Mouse (Mus musculus): Measurements from ENCODE around the gene Tspan5. TPM values are rescaled to one million over a fixed set of nuclear protein-coding genes. Genes with fewer than 3 reads are reported as not detected.
A peak's percentile ranks its signal among the peaks of the same experiment; 100 is the strongest.

The Tspan5 gene
- total and polyA plus RNA-seq, 3 experiments, result 28.1 to 35.1 TPM; not detected in 1

GRCm38 (mm10) chr3:138754328-138754727 lies 12.3 kb downstream of the Tspan5 start:
- H3K4me3 ChIP-seq (ENCODE audit: control insufficient read depth in 1 of 2, insufficient read depth in 1 of 2, low read depth in 2 of 2, low read length in 2 of 2), result no peak overlapping the region
- H3K9me3 ChIP-seq (replicated peaks; ENCODE audit: insufficient read depth, low read length), result no peaks in the 10 kb centered on the region
- peaks cover 5 to 43% of the 10 kb centered on the region in 2 experiments for H3K4me1 ChIP-seq (ENCODE audit: control insufficient read depth in 1 of 2, insufficient read depth in 2 of 2, low read length in 2 of 2)
- DNase-seq (ENCODE audit: low read depth, low spot score), result no peak
- no peak overlapping the region for H3K27ac ChIP-seq (ENCODE audit: control insufficient read depth, low read depth, low read length)
- H3K27me3 ChIP-seq (ENCODE audit: control insufficient read depth in 1 of 2, insufficient read depth in 2 of 2, low read length in 2 of 2), result no peaks in the 10 kb centered on the region
- H3K9ac ChIP-seq (ENCODE audit: control insufficient read depth, low read depth, low read length, poor library complexity, severe bottlenecking), result no peak overlapping the region
- peaks cover 58% of the 10 kb centered on the region for H3K79me2 ChIP-seq (ENCODE audit: control insufficient read depth, insufficient read depth, low read length, poor library complexity)
- H3K36me3 ChIP-seq (ENCODE audit: control insufficient read depth in 1 of 2, insufficient read depth in 2 of 2, low read length in 2 of 2), result peaks cover 0 to 33% of the 10 kb centered on the region in 2 experiments; a peak in 2 of 4 replicates
- no peak for TF ChIP-seq EP300 (IDR thresholded peaks at IDR 0.05; ENCODE audit: low read depth in 1 of 2, low read length in 2 of 2)

- Histone ChIP-seq H3K9me3 (replicated peaks; ENCODE audit: insufficient read depth, low read length) (no peaks in the 10 kb centered on the region), H3K4me1 (ENCODE audit: control insufficient read depth in 1 of 2, insufficient read depth in 2 of 2, low read length in 2 of 2) (peaks cover 4 to 25% of the 10 kb centered on the region in 2 experiments), H3K9ac (ENCODE audit: control insufficient read depth, low read depth, low read length, poor library complexity, severe bottlenecking) (no peak overlapping the region), H3K4me3 (ENCODE audit: control insufficient read depth in 1 of 2, insufficient read depth in 1 of 2, low read depth in 2 of 2, low read length in 2 of 2) (no peak overlapping the region), H3K36me3 (ENCODE audit: control insufficient read depth in 1 of 2, insufficient read depth in 2 of 2, low read length in 2 of 2) (peaks cover 1 to 21% of the 10 kb centered on the region in 2 experiments; a peak in 3 of 4 replicates), H3K27me3 (ENCODE audit: control insufficient read depth in 1 of 2, insufficient read depth in 2 of 2, low read length in 2 of 2) (no peaks in the 10 kb centered on the region), H3K79me2 (ENCODE audit: control insufficient read depth, insufficient read depth, low read length, poor library complexity) (peaks cover 47% of the 10 kb centered on the region), H3K27ac (ENCODE audit: control insufficient read depth, low read depth, low read length) (no peak overlapping the region)
- TF ChIP-seq CTCF (IDR thresholded peaks at IDR 0.05 in 2 of 3, conservative IDR thresholded peaks at IDR 0.05 in 1 of 3; ENCODE audit: control insufficient read depth in 1 of 3, insufficient read depth in 1 of 3, low read depth in 2 of 3, low read length in 3 of 3, poor library complexity in 1 of 3, severe bottlenecking in 1 of 3), result no peak
- TF ChIP-seq ZNF384 (IDR thresholded peaks at IDR 0.05; ENCODE audit: low read depth, low read length), result peak; percentile 73
- TF ChIP-seq EP300 (IDR thresholded peaks at IDR 0.05; ENCODE audit: low read depth in 1 of 2, low read length in 2 of 2), result peak in 1 of 2 experiments; percentile 27; a peak in 1 of 4 replicates
- DNase-seq (ENCODE audit: low read depth, low spot score), result peak; percentile 53
These were observed 15.3 kb downstream of the Tspan5 start for GRCm38 (mm10) chr3:138757283-138757682.

DNA sequence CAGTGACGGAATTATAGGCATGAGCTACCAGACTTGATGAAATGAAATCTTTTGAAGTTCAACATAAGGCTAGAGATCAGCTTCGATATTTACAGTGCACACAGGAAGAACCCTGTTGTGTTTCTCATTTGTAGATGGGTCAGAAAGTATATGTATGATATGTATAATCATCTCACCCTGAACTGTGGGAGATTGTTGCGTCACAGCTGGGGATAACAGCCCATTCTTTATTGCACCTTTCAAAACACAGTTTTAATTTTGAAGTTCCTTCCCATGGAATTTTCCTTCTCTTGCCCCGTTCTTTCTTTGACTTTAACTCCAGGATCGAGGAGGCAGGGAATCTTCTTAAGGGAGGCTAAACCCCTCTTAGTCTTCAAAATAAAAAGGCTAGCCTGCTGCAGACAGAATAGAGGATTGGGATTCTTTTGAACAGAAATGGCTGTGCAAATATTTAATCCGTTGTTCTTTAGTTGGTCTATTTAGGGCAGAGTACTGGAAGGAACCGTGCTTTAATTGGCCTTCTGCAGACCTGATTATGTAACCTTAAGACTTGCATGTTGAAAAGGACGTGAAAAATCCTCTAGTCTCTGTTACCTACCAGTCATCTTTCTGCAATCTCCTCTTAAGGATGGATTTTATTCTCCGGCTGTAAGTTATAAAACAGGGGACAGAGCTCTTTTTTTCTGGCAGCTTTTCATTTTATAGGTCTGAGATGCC lies 18.1 kb downstream of the Tspan5 start:
- no peak for DNase-seq (ENCODE audit: low read depth, low spot score)
- H3K27ac ChIP-seq (ENCODE audit: control insufficient read depth, low read depth, low read length), result no peak overlapping the region
- no peaks in the 10 kb centered on the region for H3K27me3 ChIP-seq (ENCODE audit: control insufficient read depth in 1 of 2, insufficient read depth in 2 of 2, low read length in 2 of 2)
- no peaks in the 10 kb centered on the region for H3K9me3 ChIP-seq (replicated peaks; ENCODE audit: insufficient read depth, low read length)
- H3K4me3 ChIP-seq (ENCODE audit: control insufficient read depth in 1 of 2, insufficient read depth in 1 of 2, low read depth in 2 of 2, low read length in 2 of 2), result no peak overlapping the region
- H3K9ac ChIP-seq (ENCODE audit: control insufficient read depth, low read depth, low read length, poor library complexity, severe bottlenecking), result no peak overlapping the region
- peaks cover 4 to 12% of the 10 kb centered on the region in 2 experiments for H3K4me1 ChIP-seq (ENCODE audit: control insufficient read depth in 1 of 2, insufficient read depth in 2 of 2, low read length in 2 of 2)
- H3K79me2 ChIP-seq (ENCODE audit: control insufficient read depth, insufficient read depth, low read length, poor library complexity), result peaks cover 49% of the 10 kb centered on the region
- peaks cover 1 to 15% of the 10 kb centered on the region in 2 experiments; a peak in 3 of 4 replicates for H3K36me3 ChIP-seq (ENCODE audit: control insufficient read depth in 1 of 2, insufficient read depth in 2 of 2, low read length in 2 of 2)
- no peak for TF ChIP-seq ELF1 (IDR thresholded peaks at IDR 0.05; ENCODE audit: low read depth, low read length)
- no peak for TF ChIP-seq POLR2A (IDR thresholded peaks at IDR 0.05; ENCODE audit: control insufficient read depth in 1 of 2, insufficient read depth in 1 of 2, low read depth in 1 of 2, low read length in 2 of 2, poor library complexity in 1 of 2)
- TF ChIP-seq TCF12 (IDR thresholded peaks at IDR 0.05; ENCODE audit: low read depth, low read length), result no peak
- TF ChIP-seq ETS1 (IDR thresholded peaks at IDR 0.05; ENCODE audit: low read depth, low read length), result no peak
- TF ChIP-seq BHLHE40 (IDR thresholded peaks at IDR 0.05; ENCODE audit: borderline replicate concordance, low read depth, low read length), result no peak
- no peak for TF ChIP-seq MAFK (IDR thresholded peaks at IDR 0.05; ENCODE audit: borderline replicate concordance, low read depth, low read length)
- TF ChIP-seq SMC3 (IDR thresholded peaks at IDR 0.05; ENCODE audit: low read depth, low read length), result no peak
- no peak for TF ChIP-seq SIN3A (IDR thresholded peaks at IDR 0.05; ENCODE audit: low read length)
- TF ChIP-seq CHD1 (IDR thresholded peaks at IDR 0.05; ENCODE audit: low read depth, low read length), result no peak
- TF ChIP-seq ZNF384 (IDR thresholded peaks at IDR 0.05; ENCODE audit: low read depth, low read length), result no peak
- TF ChIP-seq MAZ (IDR thresholded peaks at IDR 0.05; ENCODE audit: low read depth, low read length), result no peak
- TF ChIP-seq UBTF (IDR thresholded peaks at IDR 0.05; ENCODE audit: borderline replicate concordance, insufficient read depth, low read depth, low read length), result no peak
- no peak for TF ChIP-seq E2F4 (IDR thresholded peaks at IDR 0.05; ENCODE audit: borderline replicate concordance, low read depth, low read length)
- TF ChIP-seq MYC (IDR thresholded peaks at IDR 0.05; ENCODE audit: low read depth, low read length), result no peak
- TF ChIP-seq NELFE (IDR thresholded peaks at IDR 0.05; ENCODE audit: low read depth, low read length), result no peak

Data from MEL (cell line).